17 mouse cellular contexts compared by ENCODE assay signal in the genomic region with DNA sequence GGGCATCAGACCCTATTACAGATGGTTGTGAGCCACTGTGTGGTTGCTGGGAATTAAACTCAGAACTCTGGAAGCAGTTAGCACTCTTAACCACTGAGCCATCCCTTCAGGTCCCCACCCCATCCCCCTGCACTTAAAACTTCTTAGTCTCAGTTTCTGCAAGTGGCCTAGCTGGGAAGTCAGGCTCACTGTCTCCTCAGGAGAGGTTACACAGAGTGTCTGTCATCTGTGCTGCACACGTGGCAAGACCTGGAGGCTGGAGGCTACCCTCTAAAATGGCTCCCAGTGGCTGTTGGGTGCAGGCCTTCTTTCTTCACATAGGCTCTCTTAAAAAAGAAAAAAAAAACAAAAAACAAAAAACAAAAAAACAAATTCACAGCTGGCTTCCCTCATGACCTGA. TPM values are rescaled to one million over a fixed set of nuclear protein-coding genes. Genes with fewer than 3 reads are reported as not detected.
A peak's percentile ranks its signal among the peaks of the same experiment; 100 is the strongest.
DNase-seq lines count a peak whose midpoint lies in the region; ATAC-seq and TF ChIP-seq lines count a peak whose summit lies in the region.
"Had no signal": no experiment of that assay in that cellular context is flagged by ENCODE, and none has a peak within 500 bp of the region (broad histone marks: within the 10 kb centered on the region; RNA-seq: fewer than 3 reads in every experiment).

No protein-coding gene starts in this region.

- intact Hi-C loops in heart, adult 2 months (cut with DNase I): no loop called here
- intact Hi-C loops in heart, postnatal 25 days (cut with DNase I): no loop called here

- TF ChIP-seq POLR2A in heart, adult 2 months (IDR thresholded peaks at IDR 0.05; ENCODE audit: insufficient read depth, low read depth, low read length): no peak
- TF ChIP-seq POLR2A in ES-Bruce4 (IDR thresholded peaks at IDR 0.05; ENCODE audit: insufficient read depth, low read length): no peak

- H3K79me2 ChIP-seq in heart, adult 2 months (replicated peaks; ENCODE audit: control insufficient read depth, insufficient read depth, low read length): no peaks in the 10 kb centered on the region

- H3K36me3 ChIP-seq in heart, adult 2 months (ENCODE audit: control insufficient read depth, insufficient read depth, low read length): peaks cover 2% of the 10 kb centered on the region
- H3K36me3 ChIP-seq in kidney, embryonic 16.5 days (ENCODE audit: insufficient read depth, low read length): peaks cover 9% of the 10 kb centered on the region; the same call in 1 of the 2 replicates
- H3K36me3 ChIP-seq in ES-Bruce4 (ENCODE audit: control insufficient read depth, insufficient read depth, low read length, poor library complexity, severe bottlenecking): no peaks in the 10 kb centered on the region
- peaks cover 5% of the 10 kb centered on the region; the same call in 1 of the 2 replicates for H3K36me3 ChIP-seq in intestine, postnatal 0 days (ENCODE audit: control insufficient read depth, insufficient read depth)

- no peak overlapping the region for H3K9ac ChIP-seq in heart, adult 2 months (ENCODE audit: low read depth, low read length)
- H3K9ac ChIP-seq in kidney, embryonic 16.5 days (replicated peaks; ENCODE audit: low read length): no peak overlapping the region
- no peak overlapping the region for H3K9ac ChIP-seq in ES-Bruce4 (ENCODE audit: low read depth, poor library complexity, severe bottlenecking)
- H3K9ac ChIP-seq in intestine, postnatal 0 days (ENCODE audit: low read depth, low read length): no peak overlapping the region
- H3K9ac ChIP-seq: forebrain, embryonic 15.5 days; hindbrain, embryonic 12.5 days; limb, embryonic 13.5 days; neural tube, embryonic 12.5 days had no signal

- no peak for ATAC-seq in kidney, embryonic 16.5 days (ENCODE audit: low FRiP score, low TSS enrichment)
- ATAC-seq in intestine, postnatal 0 days: peak; percentile 46; the same call in 1 of the 2 replicates
- no peak for ATAC-seq in activated CD4-positive, CD25-positive, alpha-beta regulatory T cell, adult 4 months
- ATAC-seq: forebrain, embryonic 15.5 days; midbrain, embryonic 16.5 days had no signal

- H3K4me3 ChIP-seq in heart, adult 2 months: no peak overlapping the region
- no peak overlapping the region for H3K4me3 ChIP-seq in kidney, embryonic 16.5 days (ENCODE audit: low read length)
- no peak overlapping the region for H3K4me3 ChIP-seq in ES-Bruce4 (ENCODE audit: low read depth, low read length)
- H3K4me3 ChIP-seq in intestine, postnatal 0 days (ENCODE audit: low read depth, low read length): no peak overlapping the region
- H3K4me3 ChIP-seq: forebrain, embryonic 15.5 days; hindbrain, embryonic 12.5 days; limb, embryonic 13.5 days; neural tube, embryonic 12.5 days had no signal

- no peak overlapping the region for H3K4me2 ChIP-seq in kidney, embryonic 16.5 days (replicated peaks; ENCODE audit: low read depth, low read length)
- H3K4me2 ChIP-seq in intestine, postnatal 0 days (replicated peaks; ENCODE audit: low read depth): no peak overlapping the region
- H3K4me2 ChIP-seq: forebrain, embryonic 15.5 days; hindbrain, embryonic 12.5 days; limb, embryonic 13.5 days; neural tube, embryonic 12.5 days had no signal

- H3K9me3 ChIP-seq in kidney, embryonic 16.5 days (ENCODE audit: low read length): no peaks in the 10 kb centered on the region
- H3K9me3 ChIP-seq in ES-Bruce4 (replicated peaks; ENCODE audit: control insufficient read depth, insufficient read depth, low read length, poor library complexity, severe bottlenecking): no peaks in the 10 kb centered on the region
- no peaks in the 10 kb centered on the region for H3K9me3 ChIP-seq in intestine, postnatal 0 days (ENCODE audit: control insufficient read depth)
- H3K9me3 ChIP-seq: forebrain, embryonic 15.5 days; hindbrain, embryonic 12.5 days; limb, embryonic 13.5 days; neural tube, embryonic 12.5 days had no signal

- TF ChIP-seq EP300 in heart, adult 2 months (IDR thresholded peaks at IDR 0.05; ENCODE audit: insufficient read depth, low read depth, low read length): no peak
- no peak for TF ChIP-seq EP300 in ES-Bruce4 (IDR thresholded peaks at IDR 0.05; ENCODE audit: insufficient read depth, low read depth, low read length)

- H3K27ac ChIP-seq in heart, adult 2 months: peak overlapping the region; percentile 61
- peak overlapping the region; percentile 90 for H3K27ac ChIP-seq in kidney, embryonic 16.5 days (ENCODE audit: low read length)
- H3K27ac ChIP-seq in ES-Bruce4 (ENCODE audit: insufficient read depth, low read length): peak overlapping the region; percentile 39
- peak overlapping the region; percentile 75 for H3K27ac ChIP-seq in intestine, postnatal 0 days (ENCODE audit: low read depth, low read length)
- H3K27ac ChIP-seq: forebrain, embryonic 15.5 days; hindbrain, embryonic 12.5 days; limb, embryonic 13.5 days; macrophage; neural tube, embryonic 12.5 days had no signal

- H3K27me3 ChIP-seq in heart, adult 2 months (ENCODE audit: control insufficient read depth, insufficient read depth, low read length): no peaks in the 10 kb centered on the region
- H3K27me3 ChIP-seq in kidney, embryonic 16.5 days (ENCODE audit: insufficient read depth, low read length): no peaks in the 10 kb centered on the region
- H3K27me3 ChIP-seq in ES-Bruce4 (ENCODE audit: control insufficient read depth, insufficient read depth, low read length, poor library complexity, severe bottlenecking): no peaks in the 10 kb centered on the region
- no peaks in the 10 kb centered on the region for H3K27me3 ChIP-seq in intestine, postnatal 0 days (replicated peaks; ENCODE audit: control insufficient read depth, insufficient read depth, low read length)
- H3K27me3 ChIP-seq: forebrain, embryonic 15.5 days; hindbrain, embryonic 12.5 days; limb, embryonic 13.5 days; neural tube, embryonic 12.5 days had no signal

- H3K4me1 ChIP-seq in heart, adult 2 months (ENCODE audit: control insufficient read depth, insufficient read depth, low read length): peaks cover 11% of the 10 kb centered on the region
- peaks cover 11% of the 10 kb centered on the region; the same call in 1 of the 2 replicates for H3K4me1 ChIP-seq in kidney, embryonic 16.5 days (ENCODE audit: insufficient read depth, low read length)
- H3K4me1 ChIP-seq in ES-Bruce4 (ENCODE audit: control insufficient read depth, insufficient read depth, low read length): peaks cover 4% of the 10 kb centered on the region
- 0 out of 2 replicates have a peak, but pooled peaks cover 2% of the 10 kb centered on the region for H3K4me1 ChIP-seq in intestine, postnatal 0 days (replicated peaks; ENCODE audit: control insufficient read depth, insufficient read depth, low read length)
- H3K4me1 ChIP-seq: forebrain, embryonic 15.5 days; hindbrain, embryonic 12.5 days; limb, embryonic 13.5 days; neural tube, embryonic 12.5 days had no signal

- 0 out of 2 replicates have a peak, but pooled peaks have one; percentile 3 for TF ChIP-seq CTCF in heart, adult 2 months (IDR thresholded peaks at IDR 0.05)
- TF ChIP-seq CTCF in ES-Bruce4 (IDR thresholded peaks at IDR 0.05; ENCODE audit: low read depth, low read length): no peak
- peak; percentile 28; the same call in 1 of the 2 replicates for TF ChIP-seq CTCF in intestine, postnatal 0 days (IDR thresholded peaks at IDR 0.05; ENCODE audit: low read depth)

- DNase-seq in heart, adult 2 months: no peak
- no peak for DNase-seq in heart, postnatal 25 days (ENCODE audit: low spot score)
- DNase-seq in kidney, adult 8-10 months: no peak
- no peak for DNase-seq in Muller cell, postnatal 12 days (ENCODE audit: inconsistent ontology term)
- DNase-seq: B cell, adult 2 months; cerebellum, postnatal 14 days; spleen, adult 18-20 months had no signal

- WGBS in heart, adult 2 months: 57% methylated on average over 1 of the region's 1 CpGs
- WGBS in kidney, embryonic 16.5 days: 53% methylated on average over 1 of the region's 1 CpGs
- WGBS in intestine, postnatal 0 days: 33% methylated on average over 1 of the region's 1 CpGs

RNA-seq across cellular contexts. Expression of gene Hspa8, which starts 24.7 kb away (rescaled TPM):
- 1,000 to 10,000 TPM; 1,540 to 1,554 TPM for total RNA-seq in heart, adult 2 months (2021)
- polyA plus RNA-seq in heart, adult 2 months (2012; rRNA removed): 2,007 and 3,319 TPM in 2 replicates
- 1,000 to 10,000 TPM; 1,172 to 1,478 TPM for total RNA-seq in heart, postnatal 25 days (2021)
- 2,859 and 3,187 TPM in 2 replicates for polyA plus RNA-seq in kidney, embryonic 16.5 days (2015; fragmentation: Nextera tagmentation; extraction: Ambion mirVana)
- 3,442 and 3,618 TPM in 2 replicates for polyA plus RNA-seq in ES-Bruce4 (2011; ENCODE audit: insufficient read depth, insufficient read length, low read depth, missing spikeins)
- polyA plus RNA-seq in intestine, postnatal 0 days (2015; fragmentation: Nextera tagmentation; extraction: Ambion mirVana): 1,042 and 1,135 TPM in 2 replicates
- 1,000 to 10,000 TPM; 3,239 to 3,330 TPM for polyA plus RNA-seq in activated CD4-positive, CD25-positive, alpha-beta regulatory T cell, adult 4 months (2017; shearing (Covaris generic))

Comparison
In these comparisons a context has a peak if more than half of its experiments do, and no peak if none do; other contexts are left out.
1. H3K27ac ChIP-seq: peak in every context shown above with its lines; median percentile 90 in kidney, embryonic 16.5 days; 75 in intestine, postnatal 0 days; 61 in heart, adult 2 months; 39 in ES-Bruce4.